In the genomic region with DNA sequence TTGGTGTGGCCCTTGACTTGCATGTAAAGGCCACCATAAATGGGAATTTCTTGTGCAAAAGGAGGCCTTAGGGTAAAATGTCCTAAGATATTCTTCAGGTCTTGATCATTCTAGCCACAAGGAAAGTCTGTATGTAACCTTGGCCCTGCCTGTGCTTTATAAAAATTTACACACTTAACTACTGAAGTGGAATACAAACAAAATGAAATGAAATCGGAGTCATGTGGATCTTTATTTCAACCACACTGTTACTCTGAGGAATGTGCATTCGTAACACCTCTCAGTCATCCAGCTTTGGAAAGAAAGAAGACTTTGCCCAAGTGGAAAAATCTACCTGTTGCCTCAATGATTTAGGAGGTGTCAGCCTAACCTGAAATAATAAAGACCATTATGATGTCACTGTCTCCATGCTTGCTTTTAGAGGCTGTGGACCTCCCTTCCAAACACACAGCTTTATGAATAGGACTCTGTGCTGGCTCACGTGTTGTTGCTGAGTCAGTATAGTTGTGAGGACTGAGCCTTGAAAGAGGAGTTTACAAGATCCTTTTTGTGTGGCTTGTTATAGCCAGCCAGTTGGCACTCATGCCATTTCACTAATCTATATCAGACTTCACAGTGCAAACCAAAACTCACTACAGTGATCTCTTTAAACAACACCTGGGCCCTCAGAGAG, we compare ENCODE assay signal across 30 mouse cellular contexts. TPM values are rescaled to one million over a fixed set of nuclear protein-coding genes. Genes with fewer than 3 reads are reported as not detected.
DNase-seq lines count a peak whose midpoint lies in the region; ATAC-seq and TF ChIP-seq lines count a peak whose summit lies in the region.
"Had no signal": no experiment of that assay in that cellular context is flagged by ENCODE, and none has a peak within 500 bp of the region (broad histone marks: within the 10 kb centered on the region; RNA-seq: fewer than 3 reads in every experiment).

No protein-coding gene starts in this region.

- H3K36me3 ChIP-seq in lung, embryonic 15.5 days, result no peaks in the 10 kb centered on the region
- H3K36me3 ChIP-seq in limb, embryonic 14.5 days (ENCODE audit: control insufficient read depth, insufficient read depth, low read length), result no peaks in the 10 kb centered on the region
- no peaks in the 10 kb centered on the region for H3K36me3 ChIP-seq in intestine, embryonic 15.5 days
- H3K36me3 ChIP-seq: hindbrain, embryonic 12.5 days; hindbrain, embryonic 15.5 days had no signal

- no peak overlapping the region for H3K4me3 ChIP-seq in lung, embryonic 15.5 days
- no peak overlapping the region for H3K4me3 ChIP-seq in limb, embryonic 14.5 days (replicated peaks; ENCODE audit: low read length)
- no peak overlapping the region for H3K4me3 ChIP-seq in intestine, embryonic 15.5 days (replicated peaks)
- H3K4me3 ChIP-seq: gastrocnemius, adult 2 months; hindbrain, embryonic 12.5 days; hindbrain, embryonic 15.5 days had no signal

- no peaks in the 10 kb centered on the region for H3K9me3 ChIP-seq in lung, embryonic 15.5 days
- no peaks in the 10 kb centered on the region for H3K9me3 ChIP-seq in limb, embryonic 14.5 days (ENCODE audit: control insufficient read depth, low read length)
- no peaks in the 10 kb centered on the region; the same call in 1 of the 2 replicates for H3K9me3 ChIP-seq in intestine, embryonic 15.5 days
- H3K9me3 ChIP-seq: hindbrain, embryonic 12.5 days; hindbrain, embryonic 15.5 days had no signal

- no peak for DNase-seq in lung, postnatal 4 days
- DNase-seq in lung, postnatal 36 days, result peak; percentile 10
- DNase-seq in lung, postnatal 10 days, result no peak
- DNase-seq in limb, embryonic 14.5 days (ENCODE audit: low spot score), result peak; percentile 20
- DNase-seq in thymus, postnatal 0 days (ENCODE audit: low spot score), result no peak
- DNase-seq: adrenal gland, adult 8-10 months; adrenal gland, postnatal 25 days; cerebellum, adult 18-20 months; cerebellum, adult 9-10 months; cerebellum, postnatal 14 days; forebrain, postnatal 0 days; gastrocnemius, adult 2 months; gastrocnemius, postnatal 14 days; heart, adult 11 months had no signal

- H3K9ac ChIP-seq in lung, embryonic 15.5 days, result no peak overlapping the region
- no peak overlapping the region for H3K9ac ChIP-seq in limb, embryonic 14.5 days (ENCODE audit: low read depth, low read length, severe bottlenecking)
- no peak overlapping the region for H3K9ac ChIP-seq in intestine, embryonic 15.5 days
- H3K9ac ChIP-seq: forebrain, postnatal 0 days; hindbrain, embryonic 12.5 days; hindbrain, embryonic 15.5 days had no signal

- peak overlapping the region; percentile 9; the same call in 1 of the 2 replicates for H3K27ac ChIP-seq in lung, embryonic 15.5 days
- no peak overlapping the region for H3K27ac ChIP-seq in limb, embryonic 14.5 days (replicated peaks; ENCODE audit: low read depth, low read length)
- no peak overlapping the region for H3K27ac ChIP-seq in intestine, embryonic 15.5 days
- H3K27ac ChIP-seq: gastrocnemius, adult 2 months; hindbrain, embryonic 12.5 days; hindbrain, embryonic 15.5 days had no signal

- no peak for TF ChIP-seq POLR2A in limb, embryonic 14.5 days (IDR thresholded peaks at IDR 0.05; ENCODE audit: borderline replicate concordance, extremely low read depth, insufficient read depth, insufficient read length)

- H3K27me3 ChIP-seq in lung, embryonic 15.5 days, result no peaks in the 10 kb centered on the region
- H3K27me3 ChIP-seq in limb, embryonic 14.5 days (ENCODE audit: control insufficient read depth, insufficient read depth, low read length), result no peaks in the 10 kb centered on the region
- H3K27me3 ChIP-seq in intestine, embryonic 15.5 days (replicated peaks), result no peaks in the 10 kb centered on the region
- H3K27me3 ChIP-seq: hindbrain, embryonic 12.5 days; hindbrain, embryonic 15.5 days had no signal

- H3K4me1 ChIP-seq in lung, embryonic 15.5 days, result peaks cover 18% of the 10 kb centered on the region; the same call in 1 of the 2 replicates
- H3K4me1 ChIP-seq in limb, embryonic 14.5 days (ENCODE audit: control insufficient read depth, insufficient read depth, low read length), result no peaks in the 10 kb centered on the region
- no peaks in the 10 kb centered on the region for H3K4me1 ChIP-seq in intestine, embryonic 15.5 days (replicated peaks)
- H3K4me1 ChIP-seq: hindbrain, embryonic 12.5 days; hindbrain, embryonic 15.5 days had no signal

- WGBS in lung, embryonic 15.5 days, result 69% methylated on average over 3 of the region's 3 CpGs
- WGBS in limb, embryonic 14.5 days, result 51% methylated on average over 3 of the region's 3 CpGs
- WGBS in intestine, embryonic 15.5 days, result 88% methylated on average over 3 of the region's 3 CpGs

- no peak overlapping the region for H3K4me2 ChIP-seq in lung, embryonic 15.5 days
- H3K4me2 ChIP-seq in limb, embryonic 14.5 days (replicated peaks; ENCODE audit: low read depth, low read length, severe bottlenecking), result no peak overlapping the region
- H3K4me2 ChIP-seq in intestine, embryonic 15.5 days (replicated peaks), result no peak overlapping the region
- H3K4me2 ChIP-seq: heart, embryonic 11.5 days; hindbrain, embryonic 12.5 days; hindbrain, embryonic 15.5 days had no signal

- no peak for ATAC-seq in lung, embryonic 15.5 days (ENCODE audit: borderline replicate concordance, extremely low read depth, low FRiP score, low TSS enrichment)
- peak; percentile 62; the same call in 1 of the 2 replicates for ATAC-seq in limb, embryonic 14.5 days (ENCODE audit: low FRiP score, low read depth)
- no peak for ATAC-seq in intestine, embryonic 15.5 days
- ATAC-seq: activated CD4-positive, CD25-positive, alpha-beta regulatory T cell, adult 4 months; CD4-positive, CD25-positive, alpha-beta regulatory T cell, adult 4 months; forebrain, embryonic 14.5 days; forebrain, postnatal 0 days had no signal

RNA-seq across cellular contexts. Expression of a gene that starts 42.0 kb away (rescaled TPM):
- not detected in 2 replicates for polyA plus RNA-seq in lung, embryonic 15.5 days (2015; fragmentation: Nextera tagmentation; extraction: Ambion mirVana)
- polyA plus RNA-seq in limb, embryonic 14.5 days (2012; rRNA removed), result not detected in 2 replicates
- polyA plus RNA-seq in limb, embryonic 14.5 days (2014; fragmentation: Nextera tagmentation; extraction: Ambion mirVana), result not detected in 2 replicates
- polyA plus RNA-seq in thymus, postnatal 0 days (2015; fragmentation: Nextera tagmentation; extraction: Ambion mirVana), result not detected in 2 replicates
- polyA plus RNA-seq in intestine, embryonic 15.5 days (2015; fragmentation: Nextera tagmentation; extraction: Ambion mirVana), result not detected in 2 replicates
- polyA plus RNA-seq: activated CD4-positive, CD25-positive, alpha-beta regulatory T cell, adult 4 months; brain, embryonic 14.5 days; C2C12; CD4-positive, CD25-positive, alpha-beta regulatory T cell, adult 4 months; embryonic facial prominence, embryonic 11.5 days; embryonic facial prominence, embryonic 14.5 days; forebrain, embryonic 11.5 days; forebrain, embryonic 14.5 days; forebrain, postnatal 0 days; frontal cortex, adult 2 months; heart, embryonic 11.5 days; heart, embryonic 14.5 days; heart, postnatal 0 days; hindbrain, embryonic 12.5 days; hindbrain, embryonic 15.5 days had no signal

Comparison
In these comparisons a context has a peak if more than half of its experiments do, and no peak if none do; other contexts are left out.
1. DNase-seq: peak in lung, postnatal 36 days (single experiment) and limb, embryonic 14.5 days (single experiment); none in lung, postnatal 4 days (0 of 2), lung, postnatal 10 days (single experiment) and thymus, postnatal 0 days (single experiment).